Mouse (Mus musculus): ENCODE data around the gene Sestd1. TPM values are rescaled to one million over a fixed set of nuclear protein-coding genes. Genes with fewer than 3 reads are reported as not detected.

The Sestd1 gene
- polyA plus RNA-seq, 1 experiment, result 2.7 TPM

GRCm38 (mm10) chr2:77168781-77169180 is 111.6 kb downstream of the Sestd1 start:
- no peak overlapping the region for H3K4me3 ChIP-seq (replicated peaks; ENCODE audit: control insufficient read depth, low read depth, low read length)
- TF ChIP-seq CTCF (IDR thresholded peaks at IDR 0.05; ENCODE audit: control insufficient read depth, insufficient read depth, low read length) (no peak), POLR2A (IDR thresholded peaks at IDR 0.05; ENCODE audit: borderline replicate concordance, control insufficient read depth, low read depth, low read length) (no peak)
- H3K4me1 ChIP-seq (ENCODE audit: control insufficient read depth, insufficient read depth, low read length), result no peaks in the 10 kb centered on the region; the same call in 1 of the 2 replicates
- 85% methylated on average over 7 of the region's 7 CpGs for WGBS
- no peak overlapping the region for H3K27ac ChIP-seq (ENCODE audit: control insufficient read depth, insufficient read depth, low read depth, low read length, poor library complexity)

GRCm38 (mm10) chr2:77168081-77168685 is 112.2 kb downstream of the Sestd1 start:
- H3K4me3 ChIP-seq (replicated peaks; ENCODE audit: control insufficient read depth, low read depth, low read length), result no peak overlapping the region
- H3K27ac ChIP-seq (ENCODE audit: control insufficient read depth, insufficient read depth, low read depth, low read length, poor library complexity), result no peak overlapping the region
- WGBS, result 82% methylated on average over 13 of the region's 13 CpGs
- no peaks in the 10 kb centered on the region; the same call in 1 of the 2 replicates for H3K4me1 ChIP-seq (ENCODE audit: control insufficient read depth, insufficient read depth, low read length)
- TF ChIP-seq POLR2A (IDR thresholded peaks at IDR 0.05; ENCODE audit: borderline replicate concordance, control insufficient read depth, low read depth, low read length) (no peak), CTCF (IDR thresholded peaks at IDR 0.05; ENCODE audit: control insufficient read depth, insufficient read depth, low read length) (no peak)

- Histone ChIP-seq H3K4me1 (ENCODE audit: control insufficient read depth, insufficient read depth, low read length) (no peaks in the 10 kb centered on the region; the same call in 1 of the 2 replicates), H3K27ac (ENCODE audit: control insufficient read depth, insufficient read depth, low read depth, low read length, poor library complexity) (no peak overlapping the region), H3K4me3 (replicated peaks; ENCODE audit: control insufficient read depth, low read depth, low read length) (no peak overlapping the region)
- TF ChIP-seq POLR2A (IDR thresholded peaks at IDR 0.05; ENCODE audit: borderline replicate concordance, control insufficient read depth, low read depth, low read length) (no peak), CTCF (IDR thresholded peaks at IDR 0.05; ENCODE audit: control insufficient read depth, insufficient read depth, low read length) (no peak)
- WGBS, result 81% methylated on average over 4 of the region's 4 CpGs
These were observed 114.0 kb downstream of the Sestd1 start for GRCm38 (mm10) chr2:77166366-77166765.

GRCm38 (mm10) chr2:77164662-77165061 is 115.7 kb downstream of the Sestd1 start:
- no peak overlapping the region for H3K4me3 ChIP-seq (replicated peaks; ENCODE audit: control insufficient read depth, low read depth, low read length)
- no peak for TF ChIP-seq CTCF (IDR thresholded peaks at IDR 0.05; ENCODE audit: control insufficient read depth, insufficient read depth, low read length)
- TF ChIP-seq POLR2A (IDR thresholded peaks at IDR 0.05; ENCODE audit: borderline replicate concordance, control insufficient read depth, low read depth, low read length), result no peak
- 85% methylated on average over 3 of the region's 3 CpGs for WGBS
- H3K4me1 ChIP-seq (ENCODE audit: control insufficient read depth, insufficient read depth, low read length), result no peaks in the 10 kb centered on the region
- H3K27ac ChIP-seq (ENCODE audit: control insufficient read depth, insufficient read depth, low read depth, low read length, poor library complexity), result no peak overlapping the region

- no peak overlapping the region for H3K4me3 ChIP-seq (replicated peaks; ENCODE audit: control insufficient read depth, low read depth, low read length)
- no peak overlapping the region for H3K27ac ChIP-seq (ENCODE audit: control insufficient read depth, insufficient read depth, low read depth, low read length, poor library complexity)
- WGBS, result 62% methylated on average over 3 of the region's 3 CpGs
- TF ChIP-seq POLR2A (IDR thresholded peaks at IDR 0.05; ENCODE audit: borderline replicate concordance, control insufficient read depth, low read depth, low read length) (no peak), CTCF (IDR thresholded peaks at IDR 0.05; ENCODE audit: control insufficient read depth, insufficient read depth, low read length) (no peak)
- H3K4me1 ChIP-seq (ENCODE audit: control insufficient read depth, insufficient read depth, low read length), result no peaks in the 10 kb centered on the region
These were observed 117.0 kb downstream of the Sestd1 start for GRCm38 (mm10) chr2:77163381-77163780.

GRCm38 (mm10) chr2:77162135-77162534 is 118.3 kb downstream of the Sestd1 start:
- Histone ChIP-seq H3K4me1 (ENCODE audit: control insufficient read depth, insufficient read depth, low read length) (no peaks in the 10 kb centered on the region), H3K4me3 (replicated peaks; ENCODE audit: control insufficient read depth, low read depth, low read length) (no peak overlapping the region), H3K27ac (ENCODE audit: control insufficient read depth, insufficient read depth, low read depth, low read length, poor library complexity) (no peak overlapping the region)
- TF ChIP-seq CTCF (IDR thresholded peaks at IDR 0.05; ENCODE audit: control insufficient read depth, insufficient read depth, low read length) (no peak), POLR2A (IDR thresholded peaks at IDR 0.05; ENCODE audit: borderline replicate concordance, control insufficient read depth, low read depth, low read length) (no peak)
- whole genome bisulfite sequencing, result 72% methylated on average over 3 of the region's 3 CpGs

- H3K4me3 ChIP-seq (replicated peaks; ENCODE audit: control insufficient read depth, low read depth, low read length), result no peak overlapping the region
- H3K4me1 ChIP-seq (ENCODE audit: control insufficient read depth, insufficient read depth, low read length), result no peaks in the 10 kb centered on the region
- H3K27ac ChIP-seq (ENCODE audit: control insufficient read depth, insufficient read depth, low read depth, low read length, poor library complexity), result no peak overlapping the region
- 88% methylated on average over 4 of the region's 4 CpGs for WGBS
- TF ChIP-seq POLR2A (IDR thresholded peaks at IDR 0.05; ENCODE audit: borderline replicate concordance, control insufficient read depth, low read depth, low read length) (no peak), CTCF (IDR thresholded peaks at IDR 0.05; ENCODE audit: control insufficient read depth, insufficient read depth, low read length) (no peak)
These were observed 122.8 kb downstream of the Sestd1 start for GRCm38 (mm10) chr2:77157546-77157945.

GRCm38 (mm10) chr2:77154080-77154479 is 126.3 kb downstream of the Sestd1 start:
- Histone ChIP-seq H3K4me3 (replicated peaks; ENCODE audit: control insufficient read depth, low read depth, low read length) (no peak overlapping the region), H3K4me1 (ENCODE audit: control insufficient read depth, insufficient read depth, low read length) (no peaks in the 10 kb centered on the region), H3K27ac (ENCODE audit: control insufficient read depth, insufficient read depth, low read depth, low read length, poor library complexity) (no peak overlapping the region)
- WGBS, result 45% methylated on average over 4 of the region's 4 CpGs
- TF ChIP-seq CTCF (IDR thresholded peaks at IDR 0.05; ENCODE audit: control insufficient read depth, insufficient read depth, low read length) (no peak), POLR2A (IDR thresholded peaks at IDR 0.05; ENCODE audit: borderline replicate concordance, control insufficient read depth, low read depth, low read length) (no peak)

GRCm38 (mm10) chr2:77151255-77151654 is 129.1 kb downstream of the Sestd1 start:
- WGBS, result 90% methylated on average over 8 of the region's 8 CpGs
- no peaks in the 10 kb centered on the region for H3K4me1 ChIP-seq (ENCODE audit: control insufficient read depth, insufficient read depth, low read length)
- H3K4me3 ChIP-seq (replicated peaks; ENCODE audit: control insufficient read depth, low read depth, low read length), result no peak overlapping the region
- H3K27ac ChIP-seq (ENCODE audit: control insufficient read depth, insufficient read depth, low read depth, low read length, poor library complexity), result no peak overlapping the region
- TF ChIP-seq CTCF (IDR thresholded peaks at IDR 0.05; ENCODE audit: control insufficient read depth, insufficient read depth, low read length) (no peak), POLR2A (IDR thresholded peaks at IDR 0.05; ENCODE audit: borderline replicate concordance, control insufficient read depth, low read depth, low read length) (no peak)
